Mouse (Mus musculus) gastrocnemius, postnatal 4 days (tissue): ENCODE measurements around the gene Mpped2. TPM values are rescaled to one million over a fixed set of nuclear protein-coding genes. Genes with fewer than 3 reads are reported as not detected.

Experiments used
- DNase-seq, 2 experiments: peaks; one replicate each; pipeline ENCODE4 v3.0.0; 2021 to 2022; ENCODE audit warnings: low spot score in 2 of 2, mixed read lengths in 2 of 2
- total RNA-seq, 2 experiments: library from RNA; stranded (reverse); gene quantifications; 2 replicates each; pipeline ENCODE4 v1.2.3; 2021

Mpped2 gene
- total RNA-seq, 2 experiments from 2014 or later: 5.4 to 6.9 TPM

GRCm38 (mm10) chr2:106695734-106696022 lies 2.6 kb downstream of the Mpped2 start:
- no peak for DNase-seq

DNA sequence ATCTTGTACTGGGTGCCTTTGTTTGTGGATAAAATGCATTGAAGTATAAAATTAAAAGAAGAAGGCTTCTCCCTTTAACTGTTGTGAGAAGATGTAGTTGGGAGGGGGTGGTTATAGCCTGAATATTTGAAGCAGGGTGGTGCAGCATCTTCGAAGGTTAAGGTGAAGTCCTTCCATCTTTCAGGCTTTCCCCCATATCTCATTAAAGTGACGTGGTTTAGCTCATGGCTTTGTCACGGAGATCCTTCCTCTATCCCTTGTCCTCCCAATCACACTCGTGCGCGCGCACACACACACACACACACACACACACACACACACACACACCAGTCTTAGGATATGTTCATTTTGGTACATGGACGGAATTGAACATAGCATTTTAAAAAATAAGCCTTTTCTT lies 3.3 kb downstream of the Mpped2 start:
- no peak for DNase-seq

DNA sequence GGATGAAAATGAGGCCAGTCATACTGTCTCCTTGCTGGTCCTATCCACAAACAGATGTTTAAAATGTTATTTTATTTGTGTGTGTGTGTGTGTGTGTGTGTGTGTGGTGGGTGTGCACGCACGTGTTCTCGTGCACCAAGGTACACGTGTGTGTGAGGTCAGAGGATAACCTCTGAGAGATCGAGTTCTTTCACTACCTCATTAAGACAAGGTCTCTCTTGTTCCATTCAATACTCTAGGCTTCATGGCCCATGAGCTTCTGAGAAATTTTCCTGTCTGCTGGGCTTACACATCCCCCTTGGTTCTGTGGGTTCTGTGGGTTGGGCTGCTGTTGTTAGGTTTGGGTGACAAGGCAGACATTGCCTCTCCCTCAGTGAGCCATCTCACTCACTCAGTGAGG lies 12.6 kb downstream of the Mpped2 start:
- no peak for DNase-seq

- DNase-seq: no peak
Observed at GRCm38 (mm10) chr2:106707136-106707535, 14.1 kb downstream of the Mpped2 start.

GRCm38 (mm10) chr2:106710862-106711477 lies 17.9 kb downstream of the Mpped2 start:
- no peak for DNase-seq

DNA sequence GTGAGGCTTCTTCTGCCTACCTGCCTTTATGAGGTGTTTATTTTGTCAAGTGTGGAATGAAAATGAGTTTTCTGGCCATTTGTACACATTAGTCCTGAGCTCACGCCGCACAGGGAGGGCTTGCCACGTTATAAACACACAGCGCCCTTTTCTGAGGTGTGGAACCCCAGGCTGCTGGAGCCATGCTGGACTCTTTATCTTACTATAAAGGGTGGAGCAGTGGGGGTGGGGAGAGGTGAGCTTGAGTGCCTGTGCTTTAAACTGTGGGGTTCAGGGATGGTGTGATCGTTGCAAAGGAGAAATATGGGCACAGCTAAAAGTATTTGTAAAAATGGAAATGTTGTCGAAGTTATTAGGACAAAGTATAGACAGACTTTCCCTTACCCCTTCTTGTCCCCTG lies 18.4 kb downstream of the Mpped2 start:
- DNase-seq: no peak

DNA sequence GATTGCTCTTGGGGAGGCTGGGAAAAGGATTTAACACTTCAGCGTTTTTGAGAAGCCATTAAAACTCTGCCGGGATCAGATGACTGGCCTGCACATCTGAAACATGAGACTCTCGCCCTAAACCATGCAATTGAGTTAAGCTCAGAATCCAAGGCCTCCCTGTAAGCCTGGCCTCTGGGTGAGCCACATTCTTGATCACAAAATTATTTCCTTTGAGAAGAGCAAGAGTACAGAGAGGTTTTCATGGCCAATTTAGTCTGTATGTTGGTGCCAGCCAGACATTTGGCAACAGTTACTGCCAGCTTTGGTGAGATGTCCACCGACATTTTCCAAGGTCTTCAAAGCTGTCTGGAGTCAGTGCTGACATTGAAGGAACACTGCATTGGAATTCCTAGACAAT lies 20.1 kb downstream of the Mpped2 start:
- DNase-seq: no peak

DNA sequence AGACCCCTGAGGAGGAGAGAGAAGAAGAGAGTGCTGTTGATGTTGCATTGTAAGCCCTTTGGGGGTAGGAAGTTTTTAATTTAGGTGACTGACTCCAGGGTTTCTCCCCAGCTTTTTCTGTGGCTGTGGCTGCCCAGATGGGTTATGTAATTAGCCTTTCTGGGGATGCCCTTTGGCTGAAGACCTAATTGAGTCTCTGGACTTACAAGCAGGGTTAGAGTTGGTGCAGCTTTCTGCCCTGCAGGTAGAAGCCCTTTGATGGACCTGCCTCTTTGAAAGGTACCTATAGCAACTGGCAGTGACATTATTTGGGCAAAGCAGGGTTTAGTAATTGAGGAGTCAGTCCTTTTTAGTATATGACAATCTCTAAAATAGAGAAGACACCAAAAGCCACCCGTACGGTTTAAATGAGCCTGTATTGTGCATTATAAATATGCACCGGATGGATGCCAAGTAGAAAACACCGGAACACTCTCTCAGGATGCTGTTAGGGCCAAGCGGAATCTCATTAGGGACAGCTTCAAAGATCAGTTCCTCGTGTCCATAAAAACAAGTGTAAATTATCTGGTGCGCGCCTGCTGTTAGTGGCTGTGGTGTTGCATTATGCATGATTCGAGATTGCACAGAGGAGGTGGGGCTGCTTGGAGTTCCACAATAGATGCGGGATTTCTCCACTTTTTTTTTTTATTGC lies 22.8 kb downstream of the Mpped2 start:
- no peak for DNase-seq

DNA sequence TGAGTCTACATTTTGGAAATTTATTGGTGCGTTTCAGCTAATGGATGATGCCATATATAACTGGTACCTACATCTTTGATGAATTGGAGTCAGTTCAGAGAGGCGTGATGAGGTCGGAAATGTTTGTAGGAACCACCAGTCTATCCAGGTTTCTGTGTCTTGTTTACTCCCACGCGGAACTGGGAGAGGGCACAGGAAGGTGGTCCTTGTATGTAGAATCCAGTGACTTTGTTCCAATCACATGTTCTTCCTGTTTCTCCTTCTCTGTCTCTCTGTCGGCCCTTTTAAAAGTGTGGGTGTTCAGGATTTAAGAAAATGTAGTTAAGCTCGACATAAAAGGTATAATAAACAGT lies 23.3 kb downstream of the Mpped2 start:
- DNase-seq: no peak

DNA sequence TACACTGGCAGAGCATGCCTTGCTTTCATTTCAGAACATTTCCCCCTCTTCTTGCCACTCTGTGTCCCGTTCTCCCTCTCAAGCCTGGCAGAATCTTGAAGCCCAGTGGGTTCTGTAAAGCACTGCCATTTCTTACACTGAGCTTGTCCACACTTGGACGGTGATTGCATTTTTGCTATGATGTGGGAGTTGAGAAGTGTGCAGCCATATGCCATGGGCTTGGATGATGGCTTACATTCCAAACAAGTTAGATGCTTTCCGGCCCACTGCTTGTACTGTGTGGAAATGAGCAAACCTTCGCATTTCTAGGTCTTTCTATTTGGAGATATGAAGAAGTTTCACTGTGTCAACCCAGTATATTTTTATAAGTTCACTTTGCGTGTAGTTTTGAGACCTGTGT lies 25.8 kb downstream of the Mpped2 start:
- DNase-seq: no peak

GRCm38 (mm10) chr2:106719434-106719833 lies 26.4 kb downstream of the Mpped2 start:
- no peak for DNase-seq

DNA sequence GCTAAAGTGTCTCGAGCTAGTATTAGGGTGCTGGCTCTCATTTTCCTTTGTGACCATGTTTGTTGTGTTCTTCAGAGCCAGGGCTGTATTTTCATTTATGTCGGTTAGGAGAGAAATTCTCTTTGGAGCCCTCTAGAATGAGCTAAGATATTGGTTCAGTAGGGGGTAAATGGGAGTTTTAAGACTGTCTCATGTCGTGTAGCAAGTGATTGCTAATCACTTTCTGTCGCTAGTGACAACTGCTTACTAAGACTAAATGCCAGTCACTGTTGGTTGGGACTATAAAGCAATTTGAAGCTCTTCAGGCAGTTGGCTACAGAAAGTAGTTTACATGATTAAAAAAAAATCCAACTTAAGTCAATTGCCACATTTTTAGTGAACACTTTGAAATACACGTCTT lies 27.6 kb downstream of the Mpped2 start:
- DNase-seq: no peak

GRCm38 (mm10) chr2:106722020-106722419 lies 29.0 kb downstream of the Mpped2 start:
- DNase-seq: no peak

DNA sequence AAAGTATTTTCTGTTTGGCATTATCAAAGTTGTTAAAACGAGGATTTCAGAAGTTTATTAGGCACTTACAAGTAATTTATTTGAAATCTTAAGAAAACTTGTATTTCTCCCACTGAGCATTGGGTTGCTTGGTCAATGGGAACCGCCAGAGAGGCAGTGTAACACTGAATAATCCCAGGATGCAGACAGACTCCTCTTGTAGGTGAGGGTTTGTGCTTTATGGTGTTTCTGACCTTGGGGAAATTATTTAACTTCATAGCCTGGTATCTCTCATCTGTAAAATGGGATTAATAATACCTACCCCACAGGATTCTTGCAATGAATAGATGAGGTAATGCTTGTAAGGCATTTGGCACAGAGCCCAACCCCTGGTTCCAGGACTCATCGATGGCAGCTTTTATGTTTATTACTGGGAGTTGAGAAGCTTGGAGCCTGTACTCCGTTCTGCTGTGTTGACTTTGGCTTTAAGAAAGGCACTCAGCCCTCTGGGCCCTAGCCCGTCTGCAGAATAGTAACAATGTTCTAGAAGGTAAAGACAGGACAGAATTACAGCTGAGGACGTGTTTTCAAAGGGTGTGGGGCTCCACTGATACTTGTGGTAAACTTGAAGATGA lies 37.0 kb downstream of the Mpped2 start:
- no peak for DNase-seq

- no peak for DNase-seq
Observed at GRCm38 (mm10) chr2:106730608-106731007, 37.5 kb downstream of the Mpped2 start.

DNA sequence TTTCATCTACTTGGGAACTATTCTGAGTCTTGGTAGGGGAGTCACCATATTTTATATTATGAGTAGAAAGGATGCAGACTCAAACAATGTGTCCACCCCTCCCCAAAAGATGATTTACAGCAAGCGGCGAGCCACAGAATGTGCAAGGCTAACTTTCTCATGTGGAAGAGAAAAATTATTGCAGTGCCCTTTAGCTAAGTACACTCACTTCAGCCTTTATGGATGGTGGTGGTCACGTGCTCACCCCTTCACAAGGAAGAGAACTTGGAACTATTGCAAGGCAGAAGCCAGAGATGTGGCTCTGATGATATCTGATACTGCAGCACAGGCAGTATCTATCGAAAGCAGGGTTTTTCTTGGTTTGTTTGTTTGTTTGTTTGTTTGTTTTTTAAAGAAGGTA lies 38.4 kb downstream of the Mpped2 start:
- DNase-seq: no peak

- no peak for DNase-seq
Observed at GRCm38 (mm10) chr2:106732171-106732570, 39.1 kb downstream of the Mpped2 start.

- no peak for DNase-seq
Observed at GRCm38 (mm10) chr2:106733396-106733795, 40.3 kb downstream of the Mpped2 start.

GRCm38 (mm10) chr2:106734004-106734403 lies 40.9 kb downstream of the Mpped2 start:
- DNase-seq: no peak

GRCm38 (mm10) chr2:106735211-106735610 lies 42.1 kb downstream of the Mpped2 start:
- DNase-seq: no peak

GRCm38 (mm10) chr2:106735792-106736359 lies 42.8 kb downstream of the Mpped2 start:
- no peak for DNase-seq

GRCm38 (mm10) chr2:106738951-106739350 lies 45.9 kb downstream of the Mpped2 start:
- no peak for DNase-seq

GRCm38 (mm10) chr2:106744086-106744485 lies 51.0 kb downstream of the Mpped2 start:
- DNase-seq: no peak
